Mouse (Mus musculus): Measurements from ENCODE around the gene Sytl1. TPM values are rescaled to one million over a fixed set of nuclear protein-coding genes. Genes with fewer than 3 reads are reported as not detected.

The Sytl1 gene
- polyA plus RNA-seq, 1 experiment = 6.0 TPM

DNA sequence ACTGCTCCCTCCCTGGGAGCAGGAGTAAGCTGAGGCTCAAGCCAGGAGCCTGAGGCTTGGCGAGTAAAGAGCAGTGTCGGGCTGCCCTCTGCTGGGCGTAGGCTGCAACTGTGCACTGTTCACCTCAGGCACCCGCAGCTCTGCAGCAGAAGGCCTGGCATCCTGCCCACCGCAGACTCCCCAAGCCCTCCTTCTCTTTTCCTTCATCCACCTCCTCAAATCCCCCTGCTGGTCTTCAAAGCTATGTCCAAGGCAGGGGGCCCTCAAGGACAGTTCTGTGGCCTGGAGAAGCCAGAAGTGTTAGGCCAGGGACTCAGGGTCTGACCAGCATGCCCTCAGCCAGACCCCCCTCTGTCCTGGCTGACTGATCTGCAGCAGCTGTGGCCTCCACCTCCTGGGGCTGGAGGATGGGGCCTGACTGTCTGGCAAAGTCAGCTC, 34.9 kb upstream of the Sytl1 start:
- Histone ChIP-seq H3K27me3 (replicated peaks) (peaks cover 2% of the 10 kb centered on the region), H3K4me1 (peaks cover 37% of the 10 kb centered on the region), H3K36me3 (replicated peaks; ENCODE audit: low read length) (peaks cover 100% of the 10 kb centered on the region), H3K4me3 (replicated peaks) (no peak overlapping the region), H3K9me3 (no peaks in the 10 kb centered on the region)
- TF ChIP-seq FLI1 (IDR thresholded peaks at IDR 0.05; ENCODE audit: low read length) = no peak
- no peak for TF ChIP-seq GATA1 (IDR thresholded peaks at IDR 0.05; ENCODE audit: borderline replicate concordance, low read length)

DNA sequence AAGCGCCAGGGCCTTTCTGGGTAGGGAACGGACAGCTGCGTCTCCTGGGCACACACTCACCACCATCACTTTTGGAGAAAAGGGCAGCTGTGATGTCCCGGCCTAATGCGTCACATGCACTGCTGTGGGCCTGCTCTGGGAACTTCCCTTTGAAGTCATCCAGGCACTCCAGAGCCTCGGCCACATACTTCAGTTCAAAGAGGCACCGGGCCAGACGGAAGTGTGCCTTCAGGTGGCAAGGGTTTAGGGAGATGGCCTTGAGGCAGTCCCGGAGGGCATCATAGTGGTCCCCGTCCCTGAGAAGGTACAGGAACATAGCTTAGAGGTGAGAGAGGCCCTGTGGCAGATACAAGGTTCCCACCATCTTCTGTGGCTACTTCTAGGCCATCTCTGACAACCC, 34.4 kb upstream of the Sytl1 start:
- Histone ChIP-seq H3K4me3 (replicated peaks) (no peak overlapping the region), H3K4me1 (peaks cover 37% of the 10 kb centered on the region), H3K27me3 (replicated peaks) (peaks cover 2% of the 10 kb centered on the region), H3K36me3 (replicated peaks; ENCODE audit: low read length) (peaks cover 100% of the 10 kb centered on the region), H3K9me3 (no peaks in the 10 kb centered on the region)
- TF ChIP-seq FLI1 (IDR thresholded peaks at IDR 0.05; ENCODE audit: low read length) (no peak), GATA1 (IDR thresholded peaks at IDR 0.05; ENCODE audit: borderline replicate concordance, low read length) (no peak)

DNA sequence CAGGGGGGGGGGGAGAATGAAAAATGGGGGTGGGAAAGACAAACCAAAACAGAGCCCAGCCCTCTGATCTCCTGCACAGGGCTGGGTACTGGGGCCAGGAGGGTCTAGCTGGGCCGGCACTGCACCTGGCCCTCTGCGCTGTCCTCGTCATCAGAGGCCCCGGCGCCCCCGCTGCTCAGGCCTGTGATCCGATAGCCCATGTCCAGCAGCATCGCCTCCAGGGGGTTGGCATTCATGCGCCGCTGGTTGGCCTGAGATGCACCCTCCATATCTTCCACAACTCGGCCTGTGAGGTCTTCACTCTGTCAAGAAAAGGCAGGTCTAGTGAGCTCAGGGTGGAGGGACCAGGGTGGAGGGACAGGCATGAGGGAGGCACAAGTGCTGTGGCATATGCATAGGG, 31.2 kb upstream of the Sytl1 start:
- no peaks in the 10 kb centered on the region for H3K9me3 ChIP-seq
- TF ChIP-seq FLI1 (IDR thresholded peaks at IDR 0.05; ENCODE audit: low read length) (no peak), GATA1 (IDR thresholded peaks at IDR 0.05; ENCODE audit: borderline replicate concordance, low read length) (no peak)
- peaks cover 2% of the 10 kb centered on the region for H3K27me3 ChIP-seq (replicated peaks)
- H3K4me1 ChIP-seq = peaks cover 24% of the 10 kb centered on the region
- H3K36me3 ChIP-seq (replicated peaks; ENCODE audit: low read length) = peaks cover 77% of the 10 kb centered on the region
- H3K4me3 ChIP-seq (replicated peaks) = no peak overlapping the region

DNA sequence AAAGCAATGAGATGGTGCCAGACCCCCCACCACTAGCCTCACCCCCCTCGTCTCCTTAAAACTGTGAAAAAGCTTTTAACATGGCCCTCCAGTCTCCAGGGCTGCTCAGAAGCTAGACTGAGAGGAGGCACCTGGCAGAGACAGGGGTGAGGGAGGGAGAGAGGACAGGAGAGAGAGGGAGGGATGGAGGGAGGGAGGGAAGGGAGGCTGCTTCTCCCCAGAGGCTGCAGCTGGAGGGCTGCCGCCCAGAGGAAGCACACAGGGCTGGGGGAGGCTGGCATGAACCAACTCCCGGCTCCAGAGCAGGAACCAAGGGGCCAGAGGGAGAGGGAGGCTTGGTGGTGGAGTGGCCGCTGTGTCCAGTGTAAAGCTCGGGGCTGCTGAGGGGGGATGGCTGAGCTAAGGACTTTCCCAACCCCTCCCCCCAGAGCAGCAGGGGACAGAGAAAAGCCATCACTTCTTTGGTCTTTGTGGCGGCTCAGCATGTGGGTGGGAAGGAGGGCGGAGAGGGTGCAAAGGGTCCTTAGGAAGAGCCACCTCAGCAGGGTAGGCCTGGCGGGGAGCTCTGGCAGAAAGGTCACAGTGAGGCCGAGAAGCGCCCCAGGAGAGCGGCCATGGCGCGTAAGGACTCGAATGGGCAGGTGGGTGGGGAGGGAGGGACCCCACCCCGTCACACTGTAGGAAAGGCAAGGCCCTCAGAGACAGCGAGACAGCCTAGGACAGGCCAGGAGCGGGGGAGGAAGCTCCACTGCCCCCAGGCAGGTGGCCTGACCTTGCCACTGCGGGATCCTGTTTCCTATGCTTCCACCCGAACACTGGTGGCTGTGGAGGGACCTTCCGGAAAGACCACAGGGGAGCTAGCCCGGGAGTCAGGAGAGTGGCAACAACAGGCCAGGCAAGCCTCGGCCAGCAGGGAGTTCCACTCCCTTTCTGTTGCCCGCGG, 30.3 kb upstream of the Sytl1 start:
- H3K36me3 ChIP-seq (replicated peaks; ENCODE audit: low read length) = peaks cover 68% of the 10 kb centered on the region
- no peak overlapping the region for H3K4me3 ChIP-seq (replicated peaks)
- H3K27me3 ChIP-seq (replicated peaks) = peaks cover 2% of the 10 kb centered on the region
- no peaks in the 10 kb centered on the region for H3K9me3 ChIP-seq
- TF ChIP-seq FLI1 (IDR thresholded peaks at IDR 0.05; ENCODE audit: low read length) = no peak
- no peak for TF ChIP-seq GATA1 (IDR thresholded peaks at IDR 0.05; ENCODE audit: borderline replicate concordance, low read length)
- peaks cover 15% of the 10 kb centered on the region for H3K4me1 ChIP-seq

DNA sequence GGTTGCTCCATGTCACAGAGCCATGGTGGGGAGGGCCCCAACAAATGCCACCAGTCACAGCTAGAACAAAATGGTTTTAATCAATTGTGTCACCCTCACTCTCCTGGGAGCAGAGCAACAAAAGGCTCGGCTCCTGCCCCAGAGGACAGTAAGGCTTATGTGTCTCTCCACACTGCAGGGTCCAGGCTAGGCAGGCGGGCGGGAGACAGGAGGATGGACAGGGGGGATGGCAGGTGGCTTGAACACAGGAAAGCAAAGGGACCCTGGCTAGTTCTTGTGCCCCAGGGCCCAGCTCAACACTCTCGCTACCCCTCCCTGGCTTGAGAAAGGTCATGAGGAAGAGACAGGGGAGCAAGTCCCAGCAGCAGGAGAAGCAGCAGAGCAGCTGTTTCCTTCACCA, 29.5 kb upstream of the Sytl1 start:
- Histone ChIP-seq H3K4me1 (peaks cover 7% of the 10 kb centered on the region), H3K27me3 (replicated peaks) (peaks cover 2% of the 10 kb centered on the region), H3K9me3 (no peaks in the 10 kb centered on the region), H3K36me3 (replicated peaks; ENCODE audit: low read length) (peaks cover 60% of the 10 kb centered on the region), H3K4me3 (replicated peaks) (no peak overlapping the region)
- TF ChIP-seq GATA1 (IDR thresholded peaks at IDR 0.05; ENCODE audit: borderline replicate concordance, low read length) = no peak
- TF ChIP-seq FLI1 (IDR thresholded peaks at IDR 0.05; ENCODE audit: low read length) = no peak

DNA sequence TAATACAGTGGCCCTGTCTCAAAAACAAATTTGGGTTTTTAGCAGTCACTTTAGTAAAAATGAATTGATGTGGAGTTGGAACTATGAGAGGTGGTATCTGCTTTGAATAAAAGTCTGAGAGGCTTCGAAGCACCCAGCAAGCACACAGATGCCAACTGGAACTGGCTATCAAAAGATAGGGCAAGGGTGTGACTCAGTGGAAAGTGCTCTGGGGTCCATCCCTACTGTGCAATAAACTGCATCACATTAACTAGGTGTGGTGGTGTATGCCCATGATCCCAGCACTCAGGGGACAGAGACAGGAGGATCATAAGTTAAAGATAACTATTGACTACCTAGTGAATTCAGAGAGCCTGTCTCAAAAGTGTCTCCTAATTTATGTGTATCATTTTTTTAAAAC, 28.3 kb upstream of the Sytl1 start:
- TF ChIP-seq FLI1 (IDR thresholded peaks at IDR 0.05; ENCODE audit: low read length) = no peak
- TF ChIP-seq GATA1 (IDR thresholded peaks at IDR 0.05; ENCODE audit: borderline replicate concordance, low read length) = no peak
- peaks cover 48% of the 10 kb centered on the region for H3K36me3 ChIP-seq (replicated peaks; ENCODE audit: low read length)
- peaks cover 8% of the 10 kb centered on the region for H3K4me1 ChIP-seq
- no peaks in the 10 kb centered on the region for H3K9me3 ChIP-seq
- peaks cover 2% of the 10 kb centered on the region for H3K27me3 ChIP-seq (replicated peaks)
- no peak overlapping the region for H3K4me3 ChIP-seq (replicated peaks)

DNA sequence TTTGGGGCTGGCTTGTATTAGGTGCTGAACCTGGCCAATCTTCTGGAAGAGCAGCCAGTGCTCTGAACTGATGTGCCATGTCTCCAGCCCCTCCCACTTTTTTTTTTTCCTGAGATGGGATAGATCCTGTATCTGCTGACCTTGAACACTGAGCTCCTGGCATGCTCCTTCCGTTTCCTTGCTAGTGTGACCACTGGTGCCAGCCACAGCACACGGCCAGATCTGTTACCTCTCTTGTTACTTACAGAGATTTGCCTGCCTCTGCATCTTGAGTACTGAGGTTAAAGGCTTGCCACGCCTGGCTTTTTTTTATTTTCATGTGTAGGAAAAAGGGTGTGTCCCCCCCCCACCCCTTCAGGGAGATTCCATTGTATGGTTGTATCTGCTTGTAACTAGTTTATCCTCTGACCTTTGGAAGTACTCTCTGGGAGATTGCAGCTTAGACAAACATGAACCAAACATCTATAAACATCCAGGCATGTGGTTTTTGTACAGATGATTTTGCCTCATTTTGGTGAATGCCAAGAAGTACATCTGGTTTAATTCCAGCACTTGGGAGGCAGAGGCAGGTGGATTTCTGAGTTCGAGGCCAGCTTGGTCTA, 23.7 kb upstream of the Sytl1 start:
- Histone ChIP-seq H3K4me3 (replicated peaks) (no peak overlapping the region), H3K27me3 (replicated peaks) (no peaks in the 10 kb centered on the region), H3K36me3 (replicated peaks; ENCODE audit: low read length) (peaks cover 5% of the 10 kb centered on the region), H3K9me3 (no peaks in the 10 kb centered on the region), H3K4me1 (peaks cover 46% of the 10 kb centered on the region)
- no peak for TF ChIP-seq GATA1 (IDR thresholded peaks at IDR 0.05; ENCODE audit: borderline replicate concordance, low read length)
- no peak for TF ChIP-seq FLI1 (IDR thresholded peaks at IDR 0.05; ENCODE audit: low read length)

DNA sequence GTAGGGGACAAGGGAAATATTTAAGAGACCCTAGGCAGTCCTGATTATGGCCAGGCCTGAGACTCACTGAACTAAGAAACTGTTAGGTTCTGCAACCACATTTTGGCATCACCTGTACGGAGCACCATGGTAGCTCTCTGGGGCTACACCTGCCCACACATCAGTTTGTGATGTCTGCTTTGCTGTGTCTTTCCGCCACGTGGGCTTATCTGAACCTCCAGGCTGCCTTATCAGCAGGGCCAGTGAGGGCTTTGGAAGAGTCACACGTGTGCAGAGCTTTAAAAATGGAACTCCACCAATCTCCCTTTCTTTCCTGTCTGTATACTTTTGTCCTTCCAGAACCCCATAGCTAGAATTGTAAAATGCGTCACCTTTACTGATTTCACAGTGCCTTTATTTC, 23.0 kb upstream of the Sytl1 start:
- no peak for TF ChIP-seq GATA1 (IDR thresholded peaks at IDR 0.05; ENCODE audit: borderline replicate concordance, low read length)
- no peak for TF ChIP-seq FLI1 (IDR thresholded peaks at IDR 0.05; ENCODE audit: low read length)
- H3K36me3 ChIP-seq (replicated peaks; ENCODE audit: low read length) = peaks cover under 1% of the 10 kb centered on the region
- H3K9me3 ChIP-seq = no peaks in the 10 kb centered on the region
- no peak overlapping the region for H3K4me3 ChIP-seq (replicated peaks)
- H3K27me3 ChIP-seq (replicated peaks) = no peaks in the 10 kb centered on the region
- peaks cover 52% of the 10 kb centered on the region for H3K4me1 ChIP-seq

DNA sequence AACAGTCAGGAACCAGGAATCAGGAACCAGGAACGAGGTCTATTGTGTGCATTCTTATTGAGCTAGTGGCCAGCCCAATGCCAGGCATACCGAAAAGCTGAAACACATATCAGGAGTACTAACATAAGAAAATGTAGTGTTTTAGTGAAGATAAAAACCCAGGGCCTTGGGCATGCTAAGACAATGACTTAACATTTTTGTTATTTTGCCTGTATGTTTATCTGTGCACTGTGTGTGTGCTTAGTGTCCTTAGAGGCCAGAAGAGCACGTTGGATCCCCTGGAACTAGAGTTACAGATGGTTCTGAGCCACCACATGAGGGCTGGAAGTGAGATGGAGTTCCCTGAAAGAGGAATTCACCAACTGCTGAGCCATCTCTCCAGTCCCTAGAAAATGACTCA, 22.4 kb upstream of the Sytl1 start:
- Histone ChIP-seq H3K4me3 (replicated peaks) (no peak overlapping the region), H3K4me1 (peaks cover 55% of the 10 kb centered on the region)
- no peak for TF ChIP-seq FLI1 (IDR thresholded peaks at IDR 0.05; ENCODE audit: low read length)
- TF ChIP-seq GATA1 (IDR thresholded peaks at IDR 0.05; ENCODE audit: borderline replicate concordance, low read length) = no peak

DNA sequence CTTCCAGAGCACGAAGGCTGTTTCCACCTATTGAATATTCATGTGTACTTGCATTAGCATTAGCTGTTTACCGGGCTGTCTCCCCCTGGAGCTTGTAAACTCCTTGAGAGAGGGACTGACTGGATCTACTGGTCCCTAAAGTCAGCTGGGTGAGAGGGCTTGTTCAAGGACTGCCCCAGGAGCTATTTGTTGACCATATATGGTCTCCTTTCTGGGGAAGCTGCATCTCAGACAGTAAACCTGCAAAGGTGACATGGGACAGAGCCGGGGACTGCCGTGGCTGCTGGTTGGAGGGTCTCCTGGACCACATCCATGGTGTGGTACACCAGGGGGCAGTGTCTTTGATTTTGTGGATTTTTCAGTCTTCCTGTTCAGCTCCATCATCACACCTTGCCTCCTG, 19.7 kb upstream of the Sytl1 start:
- H3K9me3 ChIP-seq = no peaks in the 10 kb centered on the region
- H3K36me3 ChIP-seq (replicated peaks; ENCODE audit: low read length) = no peaks in the 10 kb centered on the region
- H3K27me3 ChIP-seq (replicated peaks) = no peaks in the 10 kb centered on the region
- TF ChIP-seq FLI1 (IDR thresholded peaks at IDR 0.05; ENCODE audit: low read length) (no peak), GATA1 (IDR thresholded peaks at IDR 0.05; ENCODE audit: borderline replicate concordance, low read length) (no peak)
- H3K4me3 ChIP-seq (replicated peaks) = peak overlapping the region; percentile 6
- H3K4me1 ChIP-seq = peaks cover 64% of the 10 kb centered on the region

More for the DNA sequence above, 22.4 kb upstream of the Sytl1 start:
- H3K27me3 ChIP-seq (replicated peaks) = no peaks in the 10 kb centered on the region
- no peaks in the 10 kb centered on the region for H3K36me3 ChIP-seq (replicated peaks; ENCODE audit: low read length)
- no peaks in the 10 kb centered on the region for H3K9me3 ChIP-seq
